Mouse (Mus musculus) lung, embryonic 14.5 days (tissue): Measurements from ENCODE around the gene Matk. TPM values are rescaled to one million over a fixed set of nuclear protein-coding genes. Genes with fewer than 3 reads are reported as not detected.
"Not testable (repeated sequence)": the region's sequence is repeated elsewhere in the genome, so short reads cannot be mapped to it uniquely, and the experiment has no call there.

Experiments
- ATAC-seq: fragments of 200-750 bp; cut with Nextera tagmentation; 2 replicates; pipeline ENCODE4 v1.8.0; 2017; ENCODE audit warnings: mild to moderate bottlenecking, moderate TSS enrichment, moderate library complexity; ENCODE audit not compliant: insufficient read depth
- DNase-seq: peaks from one replicate; pipeline ENCODE4 v3.0.0-alpha.2; 2015
- H3K27ac ChIP-seq: fragments of 300-500 bp; sonication (generic); 2 replicates; pipeline ENCODE4 v1.5.1; 2014; ENCODE audit warnings: low read depth, mild to moderate bottlenecking, moderate library complexity
- H3K27me3 ChIP-seq: fragments of 300-500 bp; sonication (generic); 2 replicates; pipeline ENCODE4 v1.6.1; 2014; ENCODE audit warnings: low read length, control low read depth; ENCODE audit not compliant: insufficient read depth
- H3K36me3 ChIP-seq: fragments of 300-500 bp; sonication (generic); 2 replicates; pipeline ENCODE4 v1.6.1; 2014; ENCODE audit warnings: control low read depth; ENCODE audit not compliant: insufficient read depth
- H3K4me1 ChIP-seq: fragments of 300-500 bp; sonication (generic); 2 replicates; pipeline ENCODE4 v1.6.1; 2014; ENCODE audit warnings: antibody characterized with exemption, control low read depth; ENCODE audit not compliant: insufficient read depth
- H3K4me2 ChIP-seq: fragments of 300-500 bp; sonication (generic); 2 replicates; pipeline ENCODE4 v1.6.1; 2014; ENCODE audit warnings: mild to moderate bottlenecking
- H3K4me3 ChIP-seq: fragments of 300-500 bp; sonication (generic); 2 replicates; pipeline ENCODE4 v1.5.1; 2014; ENCODE audit warnings: low read depth, low read length
- H3K9ac ChIP-seq: fragments of 300-500 bp; sonication (generic); 2 replicates; pipeline ENCODE4 v1.6.1; 2014
- H3K9me3 ChIP-seq: fragments of 300-500 bp; sonication (generic); 2 replicates; pipeline ENCODE4 v1.6.1; 2016; ENCODE audit warnings: low read depth, low read length, control low read depth
- CTCF ChIP-seq: IDR thresholded peaks from 2 replicates; pipeline ENCODE4 v1.5.1; 2016; ENCODE audit warnings: antibody characterized with exemption, low read depth
- WGBS: fragments of 180-500 bp; shearing (Covaris S2); extraction: QIAGEN DNeasy Blood & Tissue Kit; methylation state at CpG from one replicate; pipeline ENCODE4 v1.1.7; 2014; 5-methylcytosine and 5-hydroxymethylcytosine counted together
- polyA plus RNA-seq: library from polyadenylated mRNA; unstranded; fragments of >200 nt; fragmentation: Nextera tagmentation; extraction: Ambion mirVana; gene quantifications from 2 replicates; pipeline ENCODE4 v1.2.1, GENCODE M21; 2014

Matk gene
- polyA plus RNA-seq = 2.0 and 2.9 TPM in 2 replicates

DNA sequence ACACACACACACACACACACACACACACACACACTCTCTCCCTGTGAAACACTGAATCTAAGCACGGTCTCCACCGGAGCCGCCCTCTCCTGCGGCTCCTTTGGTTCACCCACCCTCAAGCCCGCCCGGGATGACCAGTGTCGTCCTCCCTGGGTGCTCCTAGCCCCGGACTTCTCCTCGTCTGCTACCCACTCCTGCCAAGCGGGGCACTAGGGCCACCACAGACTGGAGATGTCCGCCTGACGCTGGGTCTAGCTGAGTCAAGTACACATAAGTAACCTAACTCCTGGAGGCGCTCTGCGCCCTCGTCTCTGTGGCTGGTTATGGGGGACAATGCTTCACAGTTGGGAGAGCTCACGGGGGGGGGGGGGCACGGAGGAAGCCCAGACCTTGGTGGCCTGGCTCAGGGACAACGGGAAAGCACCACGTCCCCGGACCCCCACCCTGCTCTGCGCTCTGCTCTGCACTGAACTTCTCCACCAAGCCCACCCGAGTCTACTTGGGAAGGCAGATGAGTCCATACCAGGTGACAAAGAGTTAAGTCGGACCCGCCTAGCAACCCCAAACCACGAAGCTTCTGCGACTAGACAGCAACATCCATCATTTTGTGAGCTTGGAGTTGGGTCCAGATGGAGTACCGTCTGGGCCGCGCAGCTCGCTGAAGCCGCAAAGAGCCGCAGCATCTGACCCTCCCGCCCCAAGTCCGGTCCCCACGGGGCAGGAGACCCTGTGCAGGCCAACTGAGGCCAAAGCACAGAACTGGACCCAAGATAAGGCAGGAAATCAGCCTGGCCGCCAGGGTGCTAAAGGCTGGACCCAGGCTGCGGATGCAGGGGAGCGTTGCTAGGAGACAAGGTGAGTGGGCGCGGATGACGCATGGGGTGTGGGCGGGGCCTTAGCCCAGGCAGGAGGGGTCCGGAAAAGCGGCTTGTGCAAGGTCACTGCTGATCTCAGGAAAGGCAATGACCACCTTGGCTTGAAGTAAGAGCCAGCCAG lies at the start of gene Matk:
TSS of gene Matk (plus strand) at position 512 of the 996 bp plus-strand sequence.
- H3K36me3 ChIP-seq = no peaks in the 10 kb centered on the region
- no peaks in the 10 kb centered on the region for H3K4me1 ChIP-seq
- peak; percentile 22; the same call in 1 of the 2 replicates for TF ChIP-seq CTCF
- DNase-seq = peak; percentile 59
- 7% methylated on average over 44 of the region's 44 CpGs for WGBS
- ATAC-seq = no peak
- peaks cover 56% of the 10 kb centered on the region for H3K27me3 ChIP-seq
- peak within 1 kb of the TSS; percentile 15; the same call in 1 of the 2 replicates for H3K4me2 ChIP-seq
- H3K9me3 ChIP-seq = no peaks in the 10 kb centered on the region
- peak within 1 kb of the TSS; percentile 6; the same call in 1 of the 2 replicates for H3K9ac ChIP-seq
- H3K4me3 ChIP-seq = no peak within 1 kb of the TSS
- no peak within 1 kb of the TSS for H3K27ac ChIP-seq

DNA sequence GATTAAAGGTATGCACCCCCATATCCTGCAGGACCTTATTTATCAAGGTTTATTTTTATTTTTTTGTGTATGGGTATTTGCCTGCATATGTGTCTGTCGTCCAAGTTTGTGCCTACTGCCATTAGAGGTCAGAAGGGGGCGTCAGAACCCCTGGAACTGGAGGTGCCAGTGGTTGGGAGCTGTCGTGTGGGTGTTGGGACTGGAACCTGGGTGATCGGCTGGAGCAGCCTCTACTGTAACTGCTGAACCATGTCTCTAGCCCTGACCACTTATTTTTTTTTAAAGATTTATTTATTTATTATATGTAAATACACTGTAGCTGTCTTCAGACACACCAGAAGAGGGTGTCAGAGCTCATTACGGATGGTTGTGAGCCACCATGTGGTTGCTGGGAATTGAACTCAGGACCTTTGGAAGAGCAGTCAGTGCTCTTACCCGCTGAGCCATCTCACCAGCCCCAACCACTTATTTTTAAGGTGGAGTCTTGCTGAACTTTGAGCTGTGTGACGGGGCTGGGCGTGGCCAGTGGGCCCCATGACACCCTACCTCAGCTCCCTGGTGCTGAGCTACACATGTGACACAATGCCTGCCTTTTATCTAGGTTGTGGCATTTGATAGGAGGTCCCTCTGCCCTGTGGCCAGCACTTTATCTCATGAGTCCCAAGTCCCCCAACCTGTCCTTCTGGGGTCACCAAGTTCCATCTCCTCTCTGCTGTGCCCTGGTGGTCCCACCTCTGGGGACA lies 49.6 kb upstream of the Matk start:
- Histone ChIP-seq H3K36me3 (no peaks in the 10 kb centered on the region), H3K4me3 (no peak overlapping the region), H3K4me1 (no peaks in the 10 kb centered on the region), H3K27ac (no peak overlapping the region), H3K9me3 (no peaks in the 10 kb centered on the region), H3K4me2 (no peak overlapping the region), H3K9ac (no peak overlapping the region), H3K27me3 (no peaks in the 10 kb centered on the region)
- DNase-seq (no peak), ATAC-seq (no peak)
- TF ChIP-seq CTCF = no peak
- 55% methylated on average over 8 of the region's 8 CpGs for WGBS

DNA sequence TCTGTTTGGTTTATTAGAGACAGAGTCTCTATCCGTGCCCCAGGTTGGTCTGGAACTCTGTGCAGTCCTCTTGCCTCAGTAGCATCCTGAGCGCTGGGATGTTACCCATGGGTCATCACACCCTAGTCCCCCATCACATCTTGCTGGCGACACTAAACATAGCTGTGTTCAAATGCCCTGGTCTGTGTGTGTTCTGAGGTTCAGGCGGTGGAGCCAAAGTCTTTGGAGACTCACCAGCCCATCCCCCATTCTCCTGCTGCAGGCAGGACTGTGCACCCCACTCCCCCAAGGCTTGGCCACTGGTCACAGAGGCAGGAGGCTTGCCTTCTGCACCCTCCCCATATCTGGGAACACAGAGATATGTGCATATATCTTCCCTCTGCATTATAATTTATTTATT lies 48.6 kb upstream of the Matk start:
- no peaks in the 10 kb centered on the region for H3K4me1 ChIP-seq
- DNase-seq (no peak), ATAC-seq (no peak)
- no peak overlapping the region for H3K9ac ChIP-seq
- H3K4me2 ChIP-seq = no peak overlapping the region
- no peak for TF ChIP-seq CTCF
- no peaks in the 10 kb centered on the region for H3K27me3 ChIP-seq
- no peaks in the 10 kb centered on the region for H3K9me3 ChIP-seq
- 59% methylated on average over 4 of the region's 4 CpGs for WGBS
- H3K36me3 ChIP-seq = no peaks in the 10 kb centered on the region
- no peak overlapping the region for H3K27ac ChIP-seq
- H3K4me3 ChIP-seq = no peak overlapping the region

DNA sequence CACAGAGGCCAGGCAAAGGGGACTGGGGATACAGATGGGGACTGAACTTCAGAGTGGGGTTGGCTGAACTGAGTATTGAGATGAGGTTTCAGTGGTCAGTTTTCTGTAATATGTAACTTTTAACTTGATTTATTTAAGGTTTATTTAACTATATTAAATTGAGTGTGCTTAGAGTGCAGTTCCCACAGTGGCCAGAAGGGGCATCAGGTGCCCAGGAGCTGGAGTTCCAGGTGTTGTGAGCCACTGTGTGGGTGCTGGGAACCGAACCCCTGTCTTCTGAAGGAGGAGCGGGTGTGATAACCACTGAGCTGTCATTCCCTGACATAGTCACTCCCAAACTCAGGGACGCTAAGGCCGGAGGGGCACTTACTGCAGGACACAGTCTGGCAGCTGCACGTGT lies 42.6 kb upstream of the Matk start:
- ATAC-seq (no peak), DNase-seq (no peak)
- no peaks in the 10 kb centered on the region for H3K4me1 ChIP-seq
- TF ChIP-seq CTCF = peak; percentile 32; the same call in 1 of the 2 replicates
- 0 out of 2 replicates have a peak, but pooled peaks cover 3% of the 10 kb centered on the region for H3K9me3 ChIP-seq
- WGBS = 93% methylated on average over 5 of the region's 5 CpGs
- no peaks in the 10 kb centered on the region for H3K36me3 ChIP-seq
- H3K27ac ChIP-seq = no peak overlapping the region
- H3K4me3 ChIP-seq = no peak overlapping the region
- H3K27me3 ChIP-seq = no peaks in the 10 kb centered on the region
- H3K9ac ChIP-seq = no peak overlapping the region
- H3K4me2 ChIP-seq = no peak overlapping the region

DNA sequence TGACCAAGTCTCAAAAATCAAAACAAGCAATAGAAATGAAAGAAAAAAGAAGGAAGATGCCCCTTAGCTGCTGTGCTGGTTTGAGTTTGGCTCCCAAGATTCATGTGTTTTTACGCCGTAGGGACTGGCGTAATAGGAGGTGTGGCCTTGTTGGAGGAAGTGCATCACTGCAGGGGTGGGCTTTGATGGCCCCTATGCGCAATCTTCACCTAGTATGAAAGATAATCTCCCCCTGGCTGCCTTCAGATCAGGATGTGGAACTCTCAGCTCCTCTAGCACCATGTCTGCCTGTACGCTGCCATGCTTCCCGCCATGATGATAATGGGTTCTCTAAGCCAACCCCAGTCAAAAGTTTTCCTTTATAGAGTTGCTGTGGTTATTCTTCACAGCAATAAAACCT lies 36.5 kb upstream of the Matk start:
- Histone ChIP-seq H3K36me3 (no peaks in the 10 kb centered on the region), H3K4me1 (no peaks in the 10 kb centered on the region), H3K27me3 (no peaks in the 10 kb centered on the region), H3K27ac (no peak overlapping the region), H3K4me3 (no peak overlapping the region), H3K9ac (no peak overlapping the region), H3K4me2 (no peak overlapping the region), H3K9me3 (no peaks in the 10 kb centered on the region)
- 82% methylated on average over 6 of the region's 6 CpGs for WGBS
- ATAC-seq (no peak), DNase-seq (no peak)
- no peak for TF ChIP-seq CTCF

DNA sequence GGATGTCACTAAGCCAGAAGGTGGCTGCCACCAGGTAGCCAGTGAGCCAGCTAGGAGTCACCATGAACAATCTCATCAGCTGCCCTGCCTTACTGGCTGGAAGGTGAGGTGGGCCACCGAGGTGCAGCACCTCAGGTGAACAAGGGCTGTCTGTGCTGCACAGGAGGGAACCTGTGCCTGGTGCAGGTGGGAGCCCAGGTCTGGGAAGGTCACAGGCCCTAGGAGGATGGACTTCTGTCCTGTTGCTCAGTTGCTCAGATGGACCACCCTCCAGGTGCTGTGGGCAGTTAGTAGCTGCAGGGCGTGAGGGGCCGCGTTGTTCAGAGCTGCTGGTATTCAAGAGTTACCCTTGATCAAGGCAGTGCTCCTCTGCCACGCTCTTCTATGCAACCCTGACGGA lies 35.9 kb upstream of the Matk start:
- Histone ChIP-seq H3K27ac (no peak overlapping the region), H3K9ac (no peak overlapping the region), H3K27me3 (no peaks in the 10 kb centered on the region), H3K4me2 (no peak overlapping the region), H3K9me3 (no peaks in the 10 kb centered on the region), H3K36me3 (no peaks in the 10 kb centered on the region), H3K4me3 (no peak overlapping the region), H3K4me1 (no peaks in the 10 kb centered on the region)
- WGBS = 77% methylated on average over 6 of the region's 6 CpGs
- DNase-seq (no peak), ATAC-seq (no peak)
- no peak for TF ChIP-seq CTCF

DNA sequence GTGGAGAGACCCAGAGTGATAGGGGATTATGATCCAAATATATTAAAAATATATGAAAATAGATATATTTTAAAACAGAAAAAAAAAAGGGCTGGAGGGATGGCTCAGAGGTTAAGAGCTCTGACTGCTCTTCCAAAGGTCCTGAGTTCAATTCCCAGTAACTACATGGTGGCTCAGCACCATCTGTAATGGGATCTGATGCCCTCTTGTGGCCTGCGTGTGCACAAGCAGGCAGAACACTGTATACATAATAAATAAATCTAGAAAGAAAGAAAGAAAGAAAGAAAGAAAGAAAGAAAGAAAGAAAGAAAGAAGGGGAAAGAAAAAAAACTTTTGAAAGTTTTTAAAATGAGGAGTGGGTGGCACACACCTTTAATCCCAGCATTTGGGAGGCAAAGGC lies 35.5 kb upstream of the Matk start:
- not testable (repeated sequence) for H3K27me3 ChIP-seq, H3K9me3 ChIP-seq
- DNase-seq = peak; percentile 60

More for the DNA sequence above, 35.5 kb upstream of the Matk start:
- not testable (repeated sequence) for H3K4me3 ChIP-seq, H3K9ac ChIP-seq, H3K36me3 ChIP-seq, ATAC-seq, H3K4me2 ChIP-seq, H3K27ac ChIP-seq, H3K4me1 ChIP-seq
- 15% methylated on average over 1 of the region's 1 CpGs for WGBS
- TF ChIP-seq CTCF = peak; percentile 65
